In genomic region chr7:101535517-101535916, GRCm38 (mm10) we compare ENCODE assay signal across 28 mouse cellular contexts. TPM values are rescaled to one million over a fixed set of nuclear protein-coding genes. Genes with fewer than 3 reads are reported as not detected.
DNase-seq lines count a peak whose midpoint lies in the region; ATAC-seq and TF ChIP-seq lines count a peak whose summit lies in the region.
"Had no signal": no experiment of that assay in that cellular context is flagged by ENCODE, and none has a peak within 500 bp of the region (broad histone marks: within the 10 kb centered on the region; RNA-seq: fewer than 3 reads in every experiment).

No protein-coding gene starts in this region.

- ATAC-seq in forebrain, postnatal 0 days, result peak; percentile 69
- ATAC-seq in forebrain, embryonic 16.5 days, result no peak
- no peak for ATAC-seq in heart, embryonic 12.5 days (ENCODE audit: insufficient number of reproducible peaks, low FRiP score)
- ATAC-seq: forebrain, embryonic 13.5 days; hindbrain, postnatal 0 days; inflammation-experienced regulatory T-cells, adult 6 months; Patski had no signal

- H3K4me3 ChIP-seq in forebrain, postnatal 0 days (ENCODE audit: low read depth, low read length), result no peak overlapping the region
- H3K4me3 ChIP-seq in forebrain, embryonic 16.5 days (replicated peaks; ENCODE audit: low read length), result no peak overlapping the region
- H3K4me3 ChIP-seq in heart, embryonic 12.5 days, result no peak overlapping the region
- H3K4me3 ChIP-seq: forebrain, embryonic 10.5 days; forebrain, embryonic 13.5 days; heart, embryonic 13.5 days had no signal

- WGBS in forebrain, postnatal 0 days, result 58% methylated on average over 5 of the region's 5 CpGs
- WGBS in forebrain, embryonic 16.5 days, result 71% methylated on average over 5 of the region's 5 CpGs
- 78% methylated on average over 5 of the region's 5 CpGs for WGBS in heart, embryonic 12.5 days

- H3K27me3 ChIP-seq in forebrain, postnatal 0 days (ENCODE audit: insufficient read depth, low read length), result no peaks in the 10 kb centered on the region
- H3K27me3 ChIP-seq in forebrain, embryonic 16.5 days (replicated peaks; ENCODE audit: control insufficient read depth, insufficient read depth, low read length), result no peaks in the 10 kb centered on the region
- peaks cover 20% of the 10 kb centered on the region for H3K27me3 ChIP-seq in heart, embryonic 12.5 days (replicated peaks)
- H3K27me3 ChIP-seq: forebrain, embryonic 13.5 days had no signal

- H3K9me3 ChIP-seq in forebrain, postnatal 0 days (ENCODE audit: low read length), result no peaks in the 10 kb centered on the region
- H3K9me3 ChIP-seq in forebrain, embryonic 16.5 days (ENCODE audit: control insufficient read depth, low read length), result no peaks in the 10 kb centered on the region
- H3K9me3 ChIP-seq in heart, embryonic 12.5 days (replicated peaks), result no peaks in the 10 kb centered on the region
- H3K9me3 ChIP-seq: forebrain, embryonic 10.5 days; forebrain, embryonic 13.5 days; G1E; heart, embryonic 13.5 days had no signal

- no peak overlapping the region for H3K9ac ChIP-seq in forebrain, postnatal 0 days
- no peak overlapping the region for H3K9ac ChIP-seq in forebrain, embryonic 16.5 days (replicated peaks; ENCODE audit: low read depth, low read length)
- H3K9ac ChIP-seq in heart, embryonic 12.5 days, result no peak overlapping the region
- H3K9ac ChIP-seq: forebrain, embryonic 13.5 days; heart, embryonic 13.5 days; hindbrain, embryonic 14.5 days had no signal

- peak; percentile 48 for DNase-seq in adrenal gland, postnatal 10 days
- no peak for DNase-seq in adrenal gland, postnatal 4 days (ENCODE audit: low spot score in 2 of 2)
- DNase-seq in forebrain, postnatal 0 days, result peak; percentile 50
- DNase-seq in right cerebral cortex, adult 18-20 months, result peak; percentile 34
- no peak for DNase-seq in right cerebral cortex, postnatal 25 days
- DNase-seq: B cell, adult 2 months; cerebellum, adult 18-20 months; cerebellum, adult 9-10 months; cerebellum, postnatal 14 days; gastrocnemius, postnatal 25 days; heart, adult 18-20 months; heart, postnatal 14 days; heart, postnatal 4 days had no signal

- no peak overlapping the region for H3K4me2 ChIP-seq in forebrain, postnatal 0 days (ENCODE audit: low read depth)
- H3K4me2 ChIP-seq in forebrain, embryonic 16.5 days (ENCODE audit: low read length), result no peak overlapping the region
- no peak overlapping the region for H3K4me2 ChIP-seq in heart, embryonic 12.5 days
- H3K4me2 ChIP-seq: forebrain, embryonic 13.5 days; heart, embryonic 13.5 days; hindbrain, embryonic 14.5 days had no signal

- TF ChIP-seq CTCF in forebrain, postnatal 0 days (IDR thresholded peaks at IDR 0.05; ENCODE audit: low read depth), result no peak

- H3K27ac ChIP-seq in forebrain, postnatal 0 days (ENCODE audit: low read depth, low read length), result no peak overlapping the region
- no peak overlapping the region for H3K27ac ChIP-seq in forebrain, embryonic 16.5 days (ENCODE audit: low read length)
- no peak overlapping the region for H3K27ac ChIP-seq in heart, embryonic 12.5 days (ENCODE audit: poor library complexity, severe bottlenecking)
- H3K27ac ChIP-seq: forebrain, embryonic 10.5 days; forebrain, embryonic 13.5 days; heart, embryonic 13.5 days; hindbrain, embryonic 14.5 days; hindbrain, postnatal 0 days had no signal

- peaks cover 15% of the 10 kb centered on the region for H3K4me1 ChIP-seq in forebrain, postnatal 0 days (ENCODE audit: insufficient read depth)
- H3K4me1 ChIP-seq in forebrain, embryonic 16.5 days (replicated peaks; ENCODE audit: control insufficient read depth, insufficient read depth, low read length), result peaks cover 8% of the 10 kb centered on the region; the same call in 1 of the 2 replicates
- H3K4me1 ChIP-seq in heart, embryonic 12.5 days (replicated peaks), result no peaks in the 10 kb centered on the region

- H3K36me3 ChIP-seq in forebrain, postnatal 0 days (ENCODE audit: insufficient read depth), result no peaks in the 10 kb centered on the region
- H3K36me3 ChIP-seq in forebrain, embryonic 16.5 days (ENCODE audit: control insufficient read depth, insufficient read depth), result no peaks in the 10 kb centered on the region
- no peaks in the 10 kb centered on the region for H3K36me3 ChIP-seq in heart, embryonic 12.5 days
- H3K36me3 ChIP-seq: forebrain, embryonic 10.5 days; G1E; heart, embryonic 13.5 days had no signal

RNA-seq across cellular contexts. Expression of gene Art2b, which starts 49.9 kb away (rescaled TPM):
- under 1 TPM; 0.18 to 0.24 TPM for total RNA-seq in adrenal gland, postnatal 10 days (2021)
- total RNA-seq in adrenal gland, postnatal 4 days (2021), result under 1 TPM in 1 of 2 experiments, not detected in 1; 0.11 TPM
- not detected in 2 replicates for total RNA-seq in forebrain, postnatal 0 days (2014; rRNA removed)
- polyA plus RNA-seq in forebrain, postnatal 0 days (2015; fragmentation: Nextera tagmentation; extraction: Ambion mirVana), result not detected in 2 replicates
- polyA plus RNA-seq in forebrain, embryonic 16.5 days (2015; fragmentation: Nextera tagmentation; extraction: Ambion mirVana), result not detected in 2 replicates
- not detected in 2 replicates for polyA plus RNA-seq in heart, embryonic 12.5 days (2016; fragmentation: Nextera tagmentation; extraction: Ambion mirVana)
- total RNA-seq: CH12.LX; G1E; gastrocnemius, adult 8-10 months; gastrocnemius, postnatal 25 days; heart, postnatal 14 days; heart, postnatal 4 days; hindbrain, postnatal 0 days had no signal
- polyA plus RNA-seq: embryonic facial prominence, embryonic 11.5 days; embryonic facial prominence, embryonic 14.5 days; forebrain, embryonic 10.5 days; forebrain, embryonic 13.5 days; G1E; heart, embryonic 13.5 days; hindbrain, embryonic 11.5 days; hindbrain, embryonic 14.5 days; hindbrain, postnatal 0 days; Patski had no signal

Comparison
In these comparisons a context has a peak if more than half of its experiments do, and no peak if none do; other contexts are left out.
1. DNase-seq: peak in adrenal gland, postnatal 10 days (single experiment), forebrain, postnatal 0 days (single experiment) and right cerebral cortex, adult 18-20 months (single experiment); none in adrenal gland, postnatal 4 days (0 of 2) and right cerebral cortex, postnatal 25 days (single experiment).